Mouse (Mus musculus) heart, adult 18-20 months (tissue): Measurements from ENCODE around the gene Gm20532. TPM values are rescaled to one million over a fixed set of nuclear protein-coding genes. Genes with fewer than 3 reads are reported as not detected.

Source experiments
- DNase-seq, 2 experiments: peaks; one replicate each; pipeline ENCODE4 v3.0.0; 2021 to 2022; ENCODE audit warnings: mixed read lengths in 1 of 2
- total RNA-seq, 2 experiments: library from RNA; stranded (reverse); gene quantifications; 2 replicates each; pipeline ENCODE4 v1.2.3; 2021

Gm20532 gene
- total RNA-seq, 2 experiments from 2014 or later, result not detected

DNA sequence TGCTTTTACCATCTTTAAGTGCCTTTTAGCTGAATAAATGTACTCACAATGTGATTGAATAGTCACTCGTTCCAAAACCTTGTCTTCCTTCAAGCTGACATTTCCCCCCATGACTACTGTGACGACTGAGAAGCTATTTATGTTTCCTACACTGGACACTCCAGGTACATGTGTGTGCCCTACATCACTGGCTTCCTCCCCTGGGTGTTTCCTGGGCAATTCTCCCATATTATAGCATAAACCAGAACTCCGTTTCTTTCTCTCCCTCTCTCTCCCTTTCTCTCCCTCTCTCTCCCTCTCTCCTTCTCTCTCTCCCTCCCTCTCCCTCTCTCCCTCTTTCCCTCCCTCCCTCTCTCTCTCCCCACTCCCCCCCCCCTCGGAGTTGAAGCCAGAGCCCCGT is 12.6 kb upstream of the Gm20532 start:
- no peak for DNase-seq

DNA sequence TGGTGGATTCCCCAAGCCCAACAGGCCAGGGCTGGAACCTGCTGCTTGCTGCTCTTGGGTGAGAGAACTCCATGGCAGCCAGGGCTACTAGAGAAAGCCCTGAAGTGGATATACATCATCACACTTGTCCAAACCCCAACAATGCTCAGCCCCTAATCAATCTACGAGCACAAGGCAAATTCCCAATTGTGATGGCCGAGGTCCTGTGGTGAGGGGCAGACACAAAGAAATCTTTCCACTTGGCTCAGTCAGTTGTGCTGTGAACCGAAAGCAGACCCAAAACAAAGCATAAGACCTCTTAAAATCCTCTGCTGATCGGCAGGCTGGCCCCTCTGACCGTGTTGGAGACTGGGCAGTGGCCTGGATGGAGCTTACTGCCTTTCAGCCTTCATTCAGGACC is 11.6 kb upstream of the Gm20532 start:
- no peak for DNase-seq

DNA sequence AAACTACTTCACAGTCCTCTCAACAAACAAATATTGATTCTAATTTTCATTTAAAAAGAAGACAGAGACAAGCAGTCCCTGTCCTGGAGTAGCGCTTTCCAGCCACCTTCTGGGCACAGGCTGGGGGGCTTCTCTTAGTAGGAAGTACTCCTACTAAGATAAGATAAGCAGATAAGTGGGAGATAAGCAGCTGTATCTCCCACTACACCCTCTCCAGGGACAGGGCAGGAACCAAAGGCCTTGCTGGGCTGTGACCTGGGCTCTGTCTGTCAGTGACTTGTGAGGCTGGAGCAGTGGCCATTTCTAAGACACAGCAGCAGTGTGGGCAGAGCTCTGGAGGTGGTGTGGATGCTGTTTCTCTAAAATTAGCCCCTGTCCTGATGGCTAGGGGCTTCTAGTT is 11.1 kb upstream of the Gm20532 start:
- DNase-seq, result no peak

GRCm38 (mm10) chr2:26575865-26576264 is 10.6 kb upstream of the Gm20532 start:
- peak; percentile 74 to 89 for DNase-seq

DNA sequence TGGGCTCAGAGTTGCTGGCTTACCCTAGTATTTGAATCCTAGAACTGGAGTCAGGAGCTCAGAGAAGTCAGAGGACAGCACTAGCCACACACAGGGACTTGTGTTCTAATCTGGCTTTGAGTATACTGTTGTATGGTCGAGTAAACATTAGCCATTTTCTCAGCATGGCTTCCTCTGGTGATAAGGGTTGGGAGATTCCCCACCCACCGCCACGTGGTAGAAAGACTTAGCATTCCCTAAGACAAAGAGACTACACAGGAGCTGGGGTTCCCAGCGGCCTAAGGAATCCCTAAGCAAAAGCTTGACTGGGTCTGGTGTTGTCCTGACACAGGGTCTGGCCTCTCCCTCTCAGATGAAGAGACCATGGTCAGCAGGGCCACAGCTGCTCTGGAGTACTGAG is 10.0 kb upstream of the Gm20532 start:
- DNase-seq, result no peak

GRCm38 (mm10) chr2:26578369-26578768 is 8.1 kb upstream of the Gm20532 start:
- peak; percentile 72 to 93 for DNase-seq

GRCm38 (mm10) chr2:26579714-26580113 is 6.7 kb upstream of the Gm20532 start, which contains the start of gene Egfl7:
Gene Egfl7, plus strand, starts transcription at chr2:26580014.
- DNase-seq, result peak in 1 of 2 experiments; percentile 18

DNA sequence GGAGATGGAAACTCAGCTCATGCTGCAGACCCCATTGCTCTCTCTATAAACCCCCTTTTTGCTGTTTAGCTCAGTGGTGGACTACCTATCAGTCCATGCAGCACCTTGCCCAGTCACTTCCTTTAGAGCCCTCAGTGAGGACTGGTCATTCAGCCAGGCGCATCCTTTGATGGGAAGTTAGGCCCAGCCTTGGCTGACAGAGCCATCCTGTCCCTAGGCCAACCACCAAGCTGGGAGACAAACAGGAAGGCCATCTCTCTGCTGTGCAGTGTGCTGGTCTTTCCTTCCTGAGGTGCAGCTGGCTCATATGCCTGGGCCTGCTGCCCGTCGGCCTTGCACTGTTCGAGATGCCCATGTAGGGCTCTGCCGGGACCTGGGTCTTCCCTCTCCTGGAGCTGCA is 5.7 kb upstream of the Gm20532 start:
- DNase-seq, result peak; percentile 25 to 64

- peak; percentile 56 to 76 for DNase-seq
These were observed 4.2 kb upstream of the Gm20532 start for GRCm38 (mm10) chr2:26582203-26582602.

DNA sequence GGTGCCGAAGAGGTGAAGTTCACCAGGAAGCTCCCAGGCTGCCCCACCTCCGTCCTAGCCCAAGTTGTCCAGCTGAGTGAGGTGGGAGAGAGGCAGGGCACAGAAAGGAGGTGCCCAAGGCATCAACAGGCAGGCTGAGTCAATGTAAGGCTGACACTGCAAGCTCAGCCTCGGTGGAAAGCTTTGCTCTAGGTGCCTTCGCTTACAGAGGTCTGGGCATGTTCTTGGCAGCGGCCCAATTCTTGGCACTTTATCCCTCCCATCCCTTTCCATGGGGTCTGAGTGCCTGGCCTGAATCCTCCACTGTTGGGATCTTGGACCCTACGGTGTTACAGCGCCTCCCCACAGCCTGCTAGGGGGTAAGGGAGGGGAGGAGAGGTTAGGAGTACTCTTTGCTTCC is 3.7 kb upstream of the Gm20532 start:
- DNase-seq, result peak in 1 of 2 experiments; percentile 50

- DNase-seq, result peak; percentile 86 to 94
These were observed 2.8 kb upstream of the Gm20532 start for GRCm38 (mm10) chr2:26583640-26584039.

DNA sequence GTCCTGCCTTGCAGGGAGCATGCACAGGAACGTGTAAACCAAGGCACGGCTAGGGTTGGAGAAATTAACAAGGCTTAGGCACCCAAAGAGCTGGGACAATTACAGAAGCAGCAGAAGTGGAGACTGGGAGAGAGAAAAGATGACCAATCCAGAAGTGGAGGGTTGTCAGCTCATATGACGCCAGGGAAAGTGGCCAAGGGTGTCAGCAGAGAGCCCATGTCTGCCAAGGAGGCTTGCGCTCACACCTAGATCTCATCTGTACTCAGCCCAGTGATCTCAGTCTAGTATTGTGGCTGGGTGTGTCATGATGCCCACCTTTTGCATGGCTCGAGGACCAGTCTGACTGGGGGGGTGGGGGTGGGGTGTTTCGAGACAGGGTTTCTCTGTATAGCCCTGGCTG is 726 bp upstream of the Gm20532 start:
- peak; percentile 65 to 66 for DNase-seq

DNA sequence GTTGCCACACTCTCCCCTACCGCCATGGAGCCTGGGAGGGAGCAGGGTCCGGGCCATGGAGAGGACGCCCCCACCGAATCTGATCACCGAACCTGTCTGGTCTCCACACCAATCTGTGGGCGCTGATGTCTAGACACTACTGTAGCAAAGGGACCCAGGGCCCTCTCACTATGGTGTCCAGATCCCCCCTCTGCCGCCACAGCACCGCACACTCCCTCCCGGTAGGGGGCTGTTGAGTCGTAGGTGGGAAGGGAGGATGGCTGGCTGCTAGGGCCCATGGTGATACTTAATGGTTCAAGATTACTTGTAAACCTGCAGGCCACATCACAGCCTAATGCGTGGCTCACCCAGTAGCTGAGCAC is 586 bp downstream of the Gm20532 start:
- DNase-seq, result no peak

DNA sequence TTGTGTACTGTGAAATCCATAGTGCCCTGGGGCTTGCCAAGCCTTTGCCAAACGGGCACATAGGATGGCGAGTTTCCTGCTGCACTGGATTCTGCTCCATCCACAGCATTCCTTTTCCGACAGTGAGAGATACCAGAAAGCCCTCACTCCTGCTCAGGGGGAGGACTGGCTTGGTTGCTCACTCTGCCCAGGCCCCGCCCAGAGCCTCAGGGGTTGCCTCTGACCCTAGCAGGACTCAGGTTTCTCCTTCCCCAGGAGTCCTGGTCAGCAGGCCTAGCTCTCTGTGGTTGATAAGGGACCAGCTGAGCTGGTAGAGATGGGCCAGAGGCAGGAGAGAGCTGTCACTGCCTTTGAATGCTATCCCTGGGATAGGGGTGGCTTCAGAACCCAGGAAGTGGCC is 2.1 kb downstream of the Gm20532 start:
- DNase-seq, result peak in 1 of 2 experiments; percentile 18

DNA sequence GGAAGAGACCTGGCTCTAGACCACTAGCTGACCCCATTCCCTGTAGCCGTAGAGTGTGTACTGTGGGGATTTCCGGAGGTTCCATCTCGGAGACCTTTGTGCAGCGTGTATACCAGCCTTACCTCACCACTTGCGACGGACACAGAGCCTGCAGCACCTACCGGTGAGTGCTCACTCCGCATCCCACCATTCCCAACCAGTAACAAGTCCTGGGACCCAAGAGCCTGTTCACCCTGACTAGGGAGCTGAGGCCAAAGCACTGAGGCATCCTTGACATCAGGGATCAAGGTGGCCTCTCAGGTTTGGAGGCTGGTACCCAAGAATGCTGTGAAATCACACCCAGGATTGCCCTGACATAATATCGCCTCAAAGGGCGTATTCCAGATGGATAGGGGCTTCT is 2.8 kb downstream of the Gm20532 start:
- DNase-seq, result no peak

GRCm38 (mm10) chr2:26590282-26590681 is 3.8 kb downstream of the Gm20532 start:
- DNase-seq, result no peak

GRCm38 (mm10) chr2:26590962-26591361 is 4.5 kb downstream of the Gm20532 start:
- no peak for DNase-seq

- no peak for DNase-seq
These were observed 5.0 kb downstream of the Gm20532 start for GRCm38 (mm10) chr2:26591416-26591815.

GRCm38 (mm10) chr2:26593211-26594021 is 7.0 kb downstream of the Gm20532 start:
- DNase-seq, result no peak

DNA sequence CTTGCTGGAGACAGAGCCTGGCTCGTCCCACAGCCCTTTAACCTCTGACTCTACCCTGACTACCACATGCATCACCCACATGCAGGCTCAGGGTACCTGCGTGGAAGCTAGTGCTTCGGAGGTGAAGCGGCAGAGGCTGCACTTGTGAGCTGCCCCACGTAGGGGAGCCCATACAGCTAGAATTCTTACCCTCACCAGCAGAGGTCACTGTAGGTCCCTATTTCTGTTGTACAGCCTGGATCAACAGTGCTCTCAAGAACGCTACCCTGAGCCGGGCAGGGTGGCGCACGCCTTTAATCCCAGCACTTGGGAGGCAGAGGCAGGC is 7.5 kb downstream of the Gm20532 start:
- DNase-seq, result peak; percentile 81 to 83

- no peak for DNase-seq
These were observed 8.1 kb downstream of the Gm20532 start for GRCm38 (mm10) chr2:26594461-26594933.

DNA sequence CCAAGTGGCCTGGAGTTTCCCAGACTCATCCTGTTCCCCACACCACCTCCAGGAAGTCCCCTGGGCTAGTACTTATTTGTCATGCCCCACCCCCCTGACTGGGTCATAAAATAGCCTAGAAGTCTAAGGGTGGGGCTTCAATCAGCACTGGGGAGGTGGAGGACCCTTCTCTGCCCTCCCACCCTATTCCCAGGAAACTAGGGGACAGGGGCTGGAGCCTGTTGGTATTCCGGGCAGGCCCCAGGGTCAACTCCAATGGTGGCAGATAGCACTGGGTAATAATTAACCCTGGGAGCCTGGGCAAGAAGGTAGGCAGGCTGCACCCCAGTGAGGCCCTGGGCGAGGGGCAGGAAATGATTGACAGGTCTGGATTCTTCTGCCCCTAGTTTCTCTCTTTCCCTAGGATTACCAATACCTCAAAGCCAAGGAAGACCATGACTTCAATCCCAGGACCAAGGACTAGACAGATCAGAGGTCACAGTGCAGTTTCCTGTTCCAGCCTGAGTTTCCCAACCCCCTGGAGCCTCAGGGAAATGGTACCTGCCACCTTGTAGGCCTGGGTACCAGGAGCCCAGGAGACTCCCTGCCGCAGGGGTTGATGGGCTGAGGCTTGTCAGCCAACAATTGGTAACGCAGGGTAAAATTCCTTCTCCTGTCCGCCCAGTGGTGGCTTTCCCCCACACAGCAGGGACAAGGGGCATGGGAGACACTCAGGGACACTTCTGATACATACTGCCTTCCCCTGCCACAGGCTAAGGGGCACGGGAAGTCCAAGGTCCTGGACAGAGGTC is 8.7 kb downstream of the Gm20532 start:
- peak in 1 of 2 experiments; percentile 39 for DNase-seq

DNA sequence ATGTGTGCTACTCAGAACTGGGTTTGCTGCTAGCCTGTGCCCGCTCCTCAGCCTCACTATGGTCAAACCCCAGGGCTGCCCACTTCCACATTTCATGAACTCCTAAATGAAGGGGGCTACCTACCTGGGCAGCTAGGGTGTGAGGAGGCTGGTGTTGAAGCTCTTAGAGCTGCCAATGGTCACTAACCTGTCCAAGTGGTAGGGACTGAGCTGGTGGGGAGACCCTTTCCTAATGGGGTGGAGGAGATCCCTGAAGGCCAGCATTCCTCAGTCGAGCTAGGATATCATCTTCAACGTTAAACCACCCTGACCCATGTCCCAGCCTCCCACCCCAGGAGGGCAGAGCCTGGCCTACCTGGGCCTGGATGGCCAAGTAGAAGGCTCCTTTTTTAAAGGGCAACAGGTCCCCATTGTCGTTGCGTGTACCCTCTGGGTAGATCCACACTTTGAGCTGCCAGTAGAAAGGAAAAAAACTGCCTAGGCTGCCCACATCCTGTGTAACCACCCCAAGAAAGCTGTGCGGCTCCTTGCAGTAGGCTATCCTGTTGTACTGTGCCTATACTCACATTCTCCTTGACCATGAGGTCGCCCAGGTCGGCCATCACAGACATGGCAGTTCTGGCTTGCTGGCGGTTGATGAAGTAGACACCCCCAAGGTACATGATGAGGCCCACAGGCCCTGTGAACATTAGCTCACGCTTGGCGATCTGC is 9.4 kb downstream of the Gm20532 start:
- DNase-seq, result no peak
